ENCODE assay signal across 12 mouse cellular contexts in the genomic region with DNA sequence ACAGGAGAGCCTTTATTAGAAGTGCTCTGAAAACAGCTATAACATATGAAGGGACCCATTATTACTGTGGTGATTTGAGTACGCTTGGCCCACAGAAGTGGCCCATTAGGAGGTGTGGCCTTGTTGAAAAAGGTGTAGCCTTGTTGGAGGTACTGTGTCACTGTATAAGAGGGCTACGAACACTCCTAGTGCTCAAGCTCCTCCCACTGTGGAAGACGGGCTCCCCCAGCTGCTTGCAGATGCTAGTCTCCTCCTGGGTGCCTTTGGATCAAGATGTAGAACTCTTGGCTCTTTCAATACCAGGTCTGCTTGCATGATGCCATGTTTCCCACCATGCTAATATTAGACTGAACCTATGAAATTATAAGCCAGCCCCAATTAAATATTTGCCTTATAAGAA.
"Had no signal": no experiment of that assay in that cellular context is flagged by ENCODE, and none has a peak within 500 bp of the region (broad histone marks: within the 10 kb centered on the region; RNA-seq: fewer than 3 reads in every experiment).

No protein-coding gene starts in this region.

- H3K4me1 ChIP-seq: limb, embryonic 13.5 days; stomach, embryonic 15.5 days had no signal

- DNase-seq: kidney, adult 2 months; kidney, postnatal 14 days; layer of hippocampus, adult 9-11 months; layer of hippocampus, postnatal 36 days; left cerebral cortex, postnatal 4 days had no signal

- H3K36me3 ChIP-seq: stomach, embryonic 15.5 days had no signal

- H3K27ac ChIP-seq: kidney, embryonic 15.5 days; limb, embryonic 13.5 days; liver, embryonic 12.5 days; midbrain, embryonic 15.5 days; neural tube, embryonic 12.5 days; stomach, embryonic 15.5 days had no signal

- H3K27me3 ChIP-seq: kidney, embryonic 15.5 days; limb, embryonic 13.5 days; liver, embryonic 12.5 days; megakaryocyte, embryonic 14.5 days; midbrain, embryonic 15.5 days; neural tube, embryonic 12.5 days; stomach, embryonic 15.5 days had no signal

- H3K4me3 ChIP-seq: kidney, embryonic 15.5 days; limb, embryonic 13.5 days; liver, embryonic 12.5 days; megakaryocyte, embryonic 14.5 days; midbrain, embryonic 15.5 days; neural tube, embryonic 12.5 days; stomach, embryonic 15.5 days had no signal
